Mouse (Mus musculus) fat pad, adult 2 months (tissue): ENCODE measurements around the gene Cpa2.

Experiments used
- DNase-seq: peaks from one replicate; pipeline ENCODE4 v3.0.0-alpha.2; 2011; ENCODE audit warnings: low read depth, low spot score; ENCODE audit errors: extremely low read depth

Gene Cpa2

DNA sequence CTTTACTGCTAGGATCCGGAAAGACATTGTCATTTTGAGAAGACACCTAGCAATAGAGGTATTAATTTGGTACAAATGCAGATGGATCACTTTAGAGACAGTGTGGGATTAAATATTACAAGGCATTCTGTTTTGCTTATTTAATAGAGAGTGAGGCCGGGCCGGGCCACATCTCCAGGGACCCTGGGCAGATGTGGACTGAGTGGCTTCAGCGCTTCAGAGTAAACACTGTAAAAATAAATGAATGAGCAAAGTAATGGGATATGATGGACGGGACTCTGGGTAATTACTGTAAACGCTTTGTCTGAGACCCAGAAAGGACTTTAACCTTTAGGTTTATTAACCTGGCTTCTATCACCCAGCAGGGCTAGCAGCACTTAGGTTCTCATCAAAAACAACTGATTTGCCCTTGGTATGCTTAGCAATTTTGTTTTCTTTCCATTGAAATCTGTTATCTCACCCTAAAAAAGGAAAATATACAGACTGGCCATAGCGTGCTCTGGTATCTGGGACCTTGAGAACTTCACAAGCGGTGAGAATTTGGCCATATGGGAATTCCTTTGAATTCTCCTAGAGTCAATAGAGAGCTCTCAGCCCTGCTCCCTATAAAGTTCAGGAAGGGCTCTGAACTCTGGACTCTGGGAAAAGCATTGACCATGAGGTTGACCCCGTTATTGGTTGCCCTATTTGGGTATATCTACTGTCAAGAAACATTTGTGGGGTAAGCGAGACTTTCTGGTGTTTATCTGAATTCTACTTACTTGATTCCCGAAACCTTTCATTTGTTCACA lies at the start of gene Cpa2:
Cpa2 (plus strand) TSS at position 574 of the 791 bp plus-strand sequence.
- no peak for DNase-seq

DNA sequence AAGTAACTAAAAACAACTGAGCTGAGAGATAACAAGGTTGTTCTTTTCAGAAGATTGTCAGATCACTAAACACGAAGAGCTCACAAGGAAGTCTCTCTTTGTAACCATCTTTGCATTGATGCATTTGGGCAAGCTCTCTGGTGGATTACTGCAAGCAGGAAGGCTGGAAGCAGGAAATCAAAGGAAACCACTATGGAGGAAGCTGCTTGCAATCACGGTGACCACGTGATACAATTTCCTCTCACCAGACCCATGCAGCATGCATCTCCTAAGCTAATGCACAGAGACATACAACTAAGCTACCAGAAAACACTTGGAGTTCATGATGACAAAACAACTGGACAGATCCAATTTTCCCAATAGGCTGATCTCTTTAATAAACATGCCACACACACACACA lies 42.3 kb upstream of the Cpa2 start:
- no peak for DNase-seq

DNA sequence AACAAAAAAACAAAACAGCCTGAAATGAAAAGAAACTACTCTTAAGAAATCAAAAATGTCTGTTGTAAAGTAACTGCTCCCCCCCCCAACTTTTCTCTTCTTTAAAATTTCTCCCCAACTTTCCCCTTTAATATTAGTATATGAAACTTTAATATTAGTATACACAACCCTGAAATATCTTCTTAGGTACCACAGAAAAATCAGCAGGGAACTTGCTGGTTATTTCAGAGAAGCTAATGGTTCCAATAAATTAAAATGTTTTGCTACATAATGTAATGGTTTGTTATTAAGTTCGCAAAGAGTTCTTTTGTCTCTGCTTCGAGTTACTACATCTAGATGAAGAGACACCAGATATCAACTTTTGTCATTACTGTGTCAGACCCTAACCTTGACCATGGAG lies 32.6 kb upstream of the Cpa2 start:
- DNase-seq: no peak

DNA sequence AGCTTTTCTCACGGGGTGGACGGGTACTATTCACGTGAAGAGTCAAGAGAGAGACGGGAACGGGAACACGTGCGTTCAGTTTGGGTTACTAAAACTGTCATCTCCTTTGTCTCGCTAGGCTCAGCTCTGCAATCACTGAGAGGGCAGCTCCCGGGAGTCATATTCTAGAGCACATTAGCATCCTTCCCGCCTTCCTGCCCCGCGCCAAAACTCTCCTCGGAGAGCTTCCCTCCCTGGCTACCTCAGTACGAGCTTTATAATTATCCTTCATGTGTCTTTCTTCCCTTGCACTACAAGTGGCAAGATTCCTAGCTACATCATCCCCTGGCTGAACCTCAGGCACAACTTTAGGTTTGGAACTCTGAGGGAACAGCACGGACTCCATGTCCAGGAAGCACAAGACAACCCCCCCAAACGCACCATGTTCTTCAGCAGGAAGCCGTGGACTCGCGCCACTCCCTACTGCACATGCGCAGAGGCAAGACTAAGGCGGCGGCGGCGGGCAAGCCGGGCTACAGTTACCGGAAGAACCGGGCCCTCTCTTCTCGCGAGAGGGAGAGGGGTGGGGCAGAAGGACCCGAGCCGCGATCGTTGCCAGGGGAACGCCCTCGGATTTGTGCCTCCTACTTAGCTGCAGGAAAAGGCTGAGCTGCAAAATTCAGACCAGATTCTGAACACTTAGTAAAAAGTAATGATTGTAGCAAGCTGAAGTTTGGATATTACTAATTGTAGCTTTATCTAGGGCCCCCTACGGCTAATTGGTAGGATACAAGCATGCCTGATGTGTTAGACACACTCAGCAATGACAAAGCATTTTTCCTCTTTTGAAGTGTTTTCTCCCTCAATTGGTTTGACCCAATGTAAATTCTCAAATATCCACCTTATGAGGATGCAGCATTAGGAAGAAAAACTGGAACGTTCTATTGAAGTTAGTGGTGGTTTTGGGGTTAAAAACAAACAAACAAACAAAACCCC lies 31.8 kb upstream of the Cpa2 start, which contains the start of the genes Tmem209 and Ssmem1:
Tmem209 (minus strand) TSS at position 519 of the 975 bp plus-strand sequence.
Ssmem1 (plus strand) TSS at position 585 of the 975 bp plus-strand sequence.
- peak; percentile 62 for DNase-seq

DNA sequence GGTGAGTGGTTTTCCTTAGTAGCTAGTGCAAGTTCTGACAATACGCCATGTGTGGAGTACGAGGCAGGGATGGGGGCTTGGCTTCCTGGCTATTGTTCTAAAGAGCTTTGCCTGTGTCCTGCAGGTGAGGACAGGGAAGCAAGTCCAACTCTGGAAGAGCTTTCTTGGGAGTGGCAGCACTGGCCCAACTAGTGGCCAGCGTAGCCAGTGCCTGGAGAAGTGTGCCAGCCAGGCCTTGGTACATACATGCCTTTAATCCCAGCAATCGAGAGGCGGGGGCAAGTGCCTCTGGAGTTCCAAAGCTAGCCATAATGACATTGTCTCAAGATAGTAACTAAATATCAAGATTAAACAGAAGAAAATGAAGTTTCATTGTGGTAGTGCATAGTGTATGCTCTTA lies 31.1 kb upstream of the Cpa2 start:
- no peak for DNase-seq

DNA sequence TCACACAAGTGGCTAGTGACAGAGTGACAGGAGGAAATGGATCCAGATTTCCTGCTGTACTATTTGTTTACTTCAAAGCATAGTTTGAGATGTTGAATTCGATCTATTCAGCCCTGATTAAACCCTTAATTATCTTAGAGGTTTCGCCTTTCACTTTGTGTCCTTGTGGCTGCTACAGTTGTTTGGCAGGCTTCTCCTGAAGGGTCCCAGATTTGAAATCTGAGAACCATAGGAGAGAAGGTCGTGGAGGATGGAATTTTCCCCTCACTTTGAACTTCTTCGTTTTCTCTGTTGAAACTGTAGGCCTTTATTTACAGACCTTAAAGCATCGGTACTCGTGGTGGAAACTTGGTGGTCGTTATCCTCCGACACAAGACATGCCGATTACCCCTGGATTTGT lies 27.1 kb upstream of the Cpa2 start:
- no peak for DNase-seq

DNA sequence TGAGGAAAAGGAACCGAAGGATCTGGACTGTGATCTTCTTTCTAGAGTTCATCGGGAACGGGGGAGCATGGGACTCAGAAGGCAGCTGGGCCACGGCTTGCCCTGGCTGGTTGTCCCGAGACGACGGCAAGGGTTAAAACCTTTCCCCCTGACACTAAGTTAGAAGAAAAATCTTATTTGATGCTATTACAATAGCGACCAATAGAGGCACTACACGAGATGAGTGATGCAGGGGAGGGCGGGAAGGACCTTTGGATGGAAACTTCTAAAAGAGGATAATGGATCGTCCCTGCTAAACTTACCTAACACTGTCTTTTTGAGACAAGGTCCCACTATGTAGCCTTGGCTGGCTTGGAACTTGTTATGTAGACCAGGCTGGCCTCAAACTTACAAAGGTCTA lies 21.0 kb upstream of the Cpa2 start:
- no peak for DNase-seq

DNA sequence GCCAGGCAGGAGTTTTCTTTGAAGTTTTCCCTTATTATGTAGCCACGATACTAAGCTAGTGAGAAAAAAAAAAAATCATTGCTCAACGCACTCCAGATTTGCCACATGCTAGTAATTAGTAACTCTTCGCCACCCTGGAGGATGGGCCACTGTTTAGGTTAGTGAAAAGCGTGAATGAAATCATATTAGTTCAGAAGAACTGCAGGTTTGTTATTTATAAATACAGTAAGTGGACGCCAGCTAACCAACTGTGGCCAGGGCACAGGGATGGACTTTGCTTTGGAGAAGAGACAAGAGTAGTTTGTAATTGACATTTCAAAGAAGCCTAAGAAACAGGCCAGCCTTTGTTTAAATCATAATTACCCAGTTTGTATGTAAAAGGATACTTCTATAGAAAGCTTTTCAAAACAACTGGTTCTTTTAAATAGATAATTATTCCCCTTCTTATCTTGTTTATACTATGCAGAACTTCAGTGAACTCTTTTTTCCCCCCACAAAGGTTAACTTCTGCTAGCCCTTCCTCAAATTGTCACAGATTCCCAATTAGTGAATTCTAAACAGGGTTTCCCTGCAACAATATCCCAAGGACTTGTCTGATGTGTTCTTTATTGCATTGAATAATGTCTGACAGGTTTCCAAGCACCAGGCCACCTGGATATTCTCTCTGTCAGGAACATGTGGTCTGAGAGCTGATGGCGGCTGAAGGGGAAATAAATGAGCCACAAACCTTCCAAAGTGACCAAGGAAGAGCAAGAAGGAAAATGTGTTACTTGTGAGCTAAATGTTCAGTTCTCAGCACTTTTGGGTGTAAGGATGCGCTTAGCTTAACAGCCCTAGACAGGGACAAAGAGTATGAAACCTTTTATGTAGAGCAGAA lies 15.7 kb upstream of the Cpa2 start:
- no peak for DNase-seq

DNA sequence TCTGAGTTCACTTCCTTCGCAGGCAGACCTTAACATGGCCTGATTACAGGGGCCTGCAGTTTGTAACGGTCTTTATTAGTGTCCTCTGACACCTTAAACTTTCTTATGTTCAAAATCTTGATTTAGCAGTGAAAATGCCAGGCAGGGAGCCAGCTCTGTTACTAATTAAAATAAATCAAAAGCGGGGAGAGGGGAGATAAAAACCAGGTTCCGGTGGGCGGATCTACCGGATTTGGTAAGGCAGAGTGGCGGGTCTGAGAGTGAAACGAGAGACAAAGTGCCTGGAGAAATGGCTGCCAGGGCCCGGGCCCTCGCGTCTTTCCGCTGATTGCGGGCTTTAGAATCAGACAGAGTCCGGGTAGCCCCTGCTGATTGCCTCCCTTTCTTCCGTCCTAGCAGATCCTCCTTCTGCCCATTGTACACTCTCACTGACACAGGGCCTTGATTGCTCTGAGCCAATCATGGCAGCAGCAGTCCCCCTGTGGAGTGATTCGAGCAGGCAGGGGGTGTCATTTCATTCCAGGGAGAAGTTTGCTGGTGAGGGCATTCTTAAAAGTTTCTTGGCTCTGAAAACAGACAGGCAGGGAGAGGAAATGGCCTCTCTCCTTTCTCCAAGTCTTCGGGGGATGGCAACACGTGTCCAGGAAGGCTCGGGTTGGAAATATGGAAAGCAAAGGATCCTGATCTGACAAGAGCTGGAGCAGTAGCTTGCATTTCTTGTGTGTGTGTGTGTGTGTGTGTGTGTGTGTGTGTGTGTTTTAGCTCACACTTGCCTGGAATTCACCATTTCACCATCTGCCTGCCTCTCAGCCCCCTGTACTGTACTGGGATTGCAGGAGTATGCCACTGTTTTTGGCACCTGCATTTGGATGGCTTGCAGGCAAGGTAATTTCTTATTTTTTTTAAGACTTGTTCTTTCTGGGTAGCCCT lies 14.5 kb upstream of the Cpa2 start:
- DNase-seq: no peak

DNA sequence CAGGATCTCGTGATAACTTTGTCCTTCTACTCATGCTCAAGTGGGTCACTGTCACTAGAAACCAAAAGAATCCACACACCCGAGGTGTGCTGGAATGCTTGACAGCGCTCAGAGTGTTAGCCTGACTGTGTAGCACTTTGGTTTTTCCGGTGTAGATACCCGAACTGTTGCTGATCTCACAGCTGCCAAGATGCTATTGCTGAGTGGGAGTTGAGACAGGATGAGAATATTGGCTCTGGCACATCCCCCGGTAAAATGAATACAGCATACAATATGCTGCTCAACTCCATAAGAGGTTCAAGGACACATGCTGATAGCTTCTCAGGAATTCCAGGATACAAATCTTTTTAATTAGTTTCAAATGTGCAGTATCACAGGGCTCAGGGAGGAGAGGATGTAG lies 12.6 kb upstream of the Cpa2 start:
- DNase-seq: no peak

DNA sequence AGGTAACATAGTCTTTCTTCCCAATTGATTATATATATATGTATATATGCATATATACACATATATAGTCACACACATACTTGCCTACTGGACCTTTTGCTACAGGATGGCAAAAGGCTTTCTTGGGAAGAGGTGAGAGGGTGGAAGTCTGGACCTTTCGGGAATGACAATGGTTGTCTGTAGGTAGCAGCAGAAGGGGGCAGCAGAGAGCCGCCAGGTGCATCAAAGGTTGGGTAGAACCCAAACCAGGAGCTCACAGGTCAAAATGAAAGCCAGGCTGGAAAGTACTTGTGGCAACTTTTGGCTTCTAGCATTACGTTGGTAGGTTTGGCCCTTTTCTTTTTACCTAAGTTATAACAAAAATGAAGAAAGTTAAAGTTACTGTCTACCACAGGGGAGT lies 6.0 kb upstream of the Cpa2 start:
- no peak for DNase-seq

DNA sequence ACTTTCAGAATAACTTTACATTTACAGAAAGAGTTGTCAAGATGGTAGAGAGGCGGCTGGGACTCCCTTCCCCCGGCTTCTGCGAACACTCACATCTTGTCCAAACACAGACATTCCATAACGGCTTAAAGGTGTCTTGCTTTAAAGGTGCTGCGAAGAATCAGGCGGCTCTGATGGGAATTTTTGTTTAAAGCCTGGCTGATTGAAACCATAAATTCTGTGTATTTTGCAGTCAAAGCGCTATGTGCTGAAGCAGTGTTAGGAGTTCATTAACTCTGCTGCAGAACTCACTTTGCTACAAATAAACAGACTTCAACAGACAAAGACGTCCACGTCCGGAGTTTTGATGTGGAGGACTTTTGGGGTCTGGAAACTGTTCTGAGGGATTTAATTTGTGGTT lies 3.1 kb upstream of the Cpa2 start:
- no peak for DNase-seq

DNA sequence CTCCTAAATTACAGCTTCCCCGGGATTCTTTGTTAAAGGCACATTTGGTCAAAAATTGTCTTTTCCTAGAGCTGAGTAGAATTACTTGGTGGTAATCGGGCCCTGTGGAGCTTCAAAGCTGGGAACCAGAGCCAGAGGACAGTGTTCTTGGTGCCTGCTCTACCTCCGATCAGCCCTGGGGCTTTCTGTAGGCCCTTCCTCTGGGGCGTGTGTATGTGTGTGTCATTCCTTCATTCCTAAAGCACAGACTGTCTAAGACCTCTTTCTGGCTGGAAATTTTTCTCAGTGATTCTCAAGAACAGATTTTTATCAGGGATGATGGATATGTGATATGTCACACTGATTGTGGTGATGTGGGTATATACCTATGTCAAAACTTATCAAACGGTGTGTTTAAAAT lies 2.6 kb upstream of the Cpa2 start:
- DNase-seq: no peak

DNA sequence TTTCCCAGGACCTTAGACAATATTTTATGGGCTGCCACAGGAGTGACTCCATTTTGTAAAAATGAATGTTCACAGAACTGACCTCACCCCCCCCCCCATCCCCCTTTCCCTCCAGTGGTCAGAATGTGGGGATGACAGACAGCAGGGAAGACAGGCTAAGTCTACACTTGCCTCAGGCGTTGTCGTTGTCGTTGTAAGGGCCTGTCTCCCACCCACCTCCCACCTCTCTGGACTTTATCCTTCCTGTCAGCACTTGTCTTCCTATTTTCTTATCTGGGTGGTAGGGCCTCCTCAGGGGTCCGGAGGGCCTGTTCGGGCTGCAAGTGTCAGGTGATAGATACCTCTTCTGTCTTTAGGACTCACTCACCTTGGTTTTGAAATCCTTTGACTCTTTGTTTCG lies 895 bp downstream of the Cpa2 start:
- no peak for DNase-seq

DNA sequence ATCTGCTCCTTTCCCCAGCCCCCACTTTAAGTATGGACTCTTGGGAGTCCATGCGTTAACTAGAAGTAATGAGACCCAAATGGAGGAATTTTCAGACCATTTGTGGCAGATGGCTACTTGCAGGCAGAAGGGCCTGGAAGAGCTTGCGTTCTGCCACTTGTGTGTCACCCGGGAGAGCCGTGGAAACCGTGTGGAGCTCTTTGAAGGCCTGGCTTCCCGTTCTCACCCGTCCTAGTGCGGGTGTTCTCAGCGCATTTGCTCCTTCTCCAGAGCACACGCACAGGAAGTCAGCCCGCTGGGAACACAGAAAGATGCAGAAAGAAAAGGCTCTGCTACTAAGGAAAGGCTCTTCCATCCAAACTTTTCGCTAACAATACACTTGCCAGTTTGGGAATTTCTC lies 1.7 kb downstream of the Cpa2 start:
- no peak for DNase-seq

DNA sequence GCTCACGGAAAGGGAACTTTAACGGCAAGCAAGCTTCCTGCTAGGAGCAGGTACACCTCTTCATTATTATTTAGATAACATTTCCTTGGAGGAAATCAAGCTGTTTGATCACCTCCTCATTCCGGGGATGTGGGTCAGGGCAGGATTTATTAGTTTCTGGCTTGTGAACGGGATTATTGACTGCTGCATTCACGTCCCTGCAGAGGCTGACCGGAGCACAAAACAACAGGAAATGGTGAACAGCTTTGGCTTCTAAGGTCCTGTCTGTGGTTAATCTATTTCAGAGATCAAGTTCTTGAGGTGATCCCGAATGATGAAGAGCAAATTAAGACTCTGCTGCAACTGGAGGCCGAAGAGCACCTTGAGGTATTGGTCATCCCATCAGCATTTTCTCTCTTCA lies 2.5 kb downstream of the Cpa2 start:
- no peak for DNase-seq

DNA sequence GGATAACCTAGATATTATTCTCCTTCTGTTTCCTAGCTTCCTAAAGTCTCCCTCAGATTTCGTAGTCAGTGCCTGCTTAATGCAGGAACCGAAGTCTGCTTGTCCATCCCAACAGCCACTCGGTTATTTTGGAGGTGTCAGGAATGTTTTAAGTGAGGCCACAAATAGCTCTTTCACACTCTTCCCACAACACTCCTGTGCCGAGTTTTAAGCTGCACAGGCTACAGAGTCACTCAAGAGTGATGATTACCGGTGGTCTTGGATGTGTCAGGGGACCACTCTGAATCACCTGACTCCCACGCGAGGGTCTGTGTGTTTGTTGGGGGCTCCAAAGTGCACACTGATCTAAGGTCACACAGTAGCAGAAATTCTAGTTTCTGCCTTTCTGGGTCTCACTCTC lies 4.3 kb downstream of the Cpa2 start:
- no peak for DNase-seq

DNA sequence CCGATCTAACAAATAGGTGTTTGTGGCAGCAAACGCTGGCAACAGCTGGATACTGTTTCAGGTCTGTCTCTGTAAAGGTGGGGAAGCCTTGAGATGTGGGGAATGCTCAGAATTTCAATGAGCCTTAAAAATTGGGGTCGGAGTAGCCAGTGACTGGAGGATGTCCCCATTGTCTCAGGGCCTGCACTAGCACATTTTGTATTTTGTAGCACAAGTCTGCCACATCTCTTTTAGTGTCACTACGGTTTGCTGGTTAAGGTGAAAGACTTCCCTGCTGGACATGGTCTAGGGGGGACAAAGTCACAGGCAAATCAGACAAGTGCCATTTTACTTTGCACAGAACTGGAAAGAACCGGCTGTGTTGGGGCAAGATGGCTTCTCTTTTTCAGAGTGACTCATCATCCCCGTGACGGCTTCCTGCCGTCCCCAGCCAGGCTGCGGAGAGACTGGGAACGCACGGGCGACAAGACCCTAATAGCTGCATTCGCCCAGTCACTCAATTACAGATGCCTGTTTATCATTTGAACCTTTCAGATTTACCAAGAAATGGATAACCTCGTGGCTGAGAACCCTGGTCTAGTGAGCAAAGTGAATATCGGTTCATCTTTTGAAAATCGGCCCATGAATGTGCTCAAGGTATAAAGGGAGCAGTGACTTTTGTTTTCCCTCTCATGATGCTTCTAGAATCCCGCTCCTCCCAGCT lies 5.3 kb downstream of the Cpa2 start:
- no peak for DNase-seq

DNA sequence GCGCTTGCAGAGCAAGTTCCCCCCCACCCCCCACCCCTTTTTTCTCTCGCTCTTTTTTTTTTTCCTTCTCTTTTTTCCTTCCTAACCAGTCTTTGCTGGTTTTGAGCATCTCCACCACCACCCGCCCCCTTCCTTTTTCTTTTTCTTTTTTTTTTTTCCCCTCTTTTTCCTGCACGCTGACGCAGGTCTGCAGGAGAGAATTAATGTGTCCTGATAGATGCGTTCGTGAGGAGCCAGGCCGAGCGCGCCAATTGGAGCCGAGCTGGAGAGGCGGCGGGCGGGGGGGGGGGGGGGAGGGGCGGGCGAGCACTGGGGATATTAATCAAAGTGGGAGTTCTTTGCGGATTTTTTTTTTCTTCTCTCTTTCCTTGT lies 5.9 kb downstream of the Cpa2 start:
- no peak for DNase-seq
